Mouse (Mus musculus): ENCODE measurements around the gene Tsnaxip1.

Gene Tsnaxip1

DNA sequence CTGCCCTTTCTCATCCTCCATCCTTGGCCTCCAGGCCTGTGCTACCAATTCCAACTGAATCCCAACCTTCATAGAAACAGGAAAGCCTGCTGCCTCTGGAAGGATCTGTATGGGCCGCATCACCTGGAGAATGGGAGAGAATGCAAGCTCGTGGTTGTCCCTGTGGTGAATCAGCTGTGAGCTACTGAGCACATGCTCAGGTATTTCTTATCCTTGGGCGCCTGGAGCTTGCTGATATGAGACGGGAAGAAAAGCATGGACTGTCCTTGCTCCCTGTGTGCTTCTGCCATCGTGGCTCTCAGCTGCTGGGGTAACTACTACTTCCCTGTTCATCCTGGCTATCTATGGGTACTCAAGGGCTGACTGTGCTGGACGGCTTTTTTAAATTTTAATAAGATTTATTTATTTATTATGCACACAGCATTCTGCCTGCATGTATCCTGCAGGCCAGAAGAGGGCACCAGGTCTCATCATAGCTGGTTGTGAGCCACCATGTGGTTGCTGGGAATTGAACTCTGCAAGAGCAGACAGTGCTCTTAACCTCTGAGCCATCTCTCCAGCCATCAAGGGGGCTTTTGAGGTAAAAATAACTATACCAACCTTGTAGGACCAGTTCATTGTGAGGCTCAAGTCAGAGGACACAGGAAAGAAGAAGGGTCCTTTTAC is 39.0 kb downstream of the Tsnaxip1 start:
- DNase-seq = no peak

- no peak for DNase-seq
Observed at GRCm38 (mm10) chr8:105874301-105874700, 46.8 kb downstream of the Tsnaxip1 start.

- DNase-seq = peak; percentile 92
Observed at GRCm38 (mm10) chr8:105880754-105881520, 53.4 kb downstream of the Tsnaxip1 start, which contains the start of gene Edc4. Gene Edc4 (plus strand): TSS chr8:105880881.

- DNase-seq = no peak
Observed at GRCm38 (mm10) chr8:105889756-105890465, 62.4 kb downstream of the Tsnaxip1 start.

DNA sequence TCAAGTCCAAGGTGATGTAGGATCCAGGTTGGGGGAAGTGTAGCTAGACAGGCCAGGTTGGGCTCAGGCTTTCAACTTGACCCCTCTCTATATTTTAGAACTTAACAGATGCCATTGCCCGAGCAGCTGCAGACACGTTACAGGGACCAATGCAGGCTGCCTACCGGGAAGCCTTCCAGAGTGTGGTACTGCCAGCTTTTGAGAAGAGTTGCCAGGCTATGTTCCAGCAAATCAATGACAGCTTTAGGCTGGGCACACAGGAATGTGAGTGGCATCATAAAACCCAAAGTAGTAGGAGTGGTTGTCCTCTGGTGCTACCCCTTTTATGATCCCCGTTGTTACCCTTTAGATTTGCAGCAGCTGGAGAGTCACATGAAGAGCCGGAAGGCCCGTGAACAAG is 63.3 kb downstream of the Tsnaxip1 start:
- DNase-seq = no peak

GRCm38 (mm10) chr8:105892432-105892831 is 64.9 kb downstream of the Tsnaxip1 start:
- DNase-seq = peak; percentile 45

DNA sequence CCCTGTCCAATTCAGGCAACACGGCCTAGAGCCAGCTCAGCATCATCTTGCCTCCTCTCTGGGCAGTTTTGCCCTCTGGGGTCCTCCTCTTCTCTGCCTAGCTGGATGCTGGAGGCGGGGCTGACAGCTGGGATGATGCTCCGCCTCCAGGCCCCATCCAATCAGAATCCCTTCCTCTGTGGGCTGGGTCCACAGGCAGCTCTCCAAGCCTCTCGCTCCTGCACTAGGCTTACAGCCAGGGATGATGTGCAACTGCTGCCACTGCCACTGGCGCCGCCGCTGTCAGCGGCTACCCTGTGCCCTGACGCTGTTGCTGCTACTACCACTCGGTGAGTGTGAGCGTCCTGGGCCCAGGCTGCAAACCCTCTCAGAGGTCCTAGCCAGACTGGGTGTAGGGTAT is 65.8 kb downstream of the Tsnaxip1 start, which contains the start of gene Nrn1l:
Gene Nrn1l, plus strand, starts transcription at position 229 of the 400 bp plus-strand sequence.
- peak; percentile 94 for DNase-seq
